10 mouse cellular contexts compared by ENCODE assay signal in genomic region chr6:94165951-94166350, GRCm38 (mm10).
DNase-seq lines count a peak whose midpoint lies in the region; ATAC-seq lines count a peak whose summit lies in the region.
"Had no signal": no experiment of that assay in that cellular context is flagged by ENCODE, and none has a peak within 500 bp of the region (broad histone marks: within the 10 kb centered on the region; RNA-seq: fewer than 3 reads in every experiment).

No protein-coding gene starts in this region.

- H3K4me1 ChIP-seq in embryonic facial prominence, embryonic 15.5 days, result peaks cover 47% of the 10 kb centered on the region
- peaks cover 19% of the 10 kb centered on the region for H3K4me1 ChIP-seq in stomach, embryonic 14.5 days (ENCODE audit: control insufficient read depth, insufficient read depth, low read length)

- H3K27me3 ChIP-seq in embryonic facial prominence, embryonic 15.5 days, result no peaks in the 10 kb centered on the region
- no peaks in the 10 kb centered on the region for H3K27me3 ChIP-seq in stomach, embryonic 14.5 days (ENCODE audit: control insufficient read depth, insufficient read depth, low read length)
- H3K27me3 ChIP-seq: limb, embryonic 12.5 days had no signal

- 88% methylated on average over 1 of the region's 1 CpGs for WGBS in embryonic facial prominence, embryonic 15.5 days
- 90% methylated on average over 1 of the region's 1 CpGs for WGBS in stomach, embryonic 14.5 days

- no peaks in the 10 kb centered on the region for H3K36me3 ChIP-seq in embryonic facial prominence, embryonic 15.5 days
- H3K36me3 ChIP-seq in stomach, embryonic 14.5 days (ENCODE audit: control insufficient read depth, insufficient read depth, low read length), result no peaks in the 10 kb centered on the region
- H3K36me3 ChIP-seq: limb, embryonic 12.5 days had no signal

- peak overlapping the region; percentile 31 for H3K27ac ChIP-seq in embryonic facial prominence, embryonic 15.5 days (replicated peaks)
- H3K27ac ChIP-seq in stomach, embryonic 14.5 days (ENCODE audit: low read length), result peak overlapping the region; percentile 0; the same call in 1 of the 2 replicates
- H3K27ac ChIP-seq: limb, embryonic 12.5 days had no signal

- no peak overlapping the region for H3K9ac ChIP-seq in embryonic facial prominence, embryonic 15.5 days
- H3K9ac ChIP-seq in stomach, embryonic 14.5 days (replicated peaks; ENCODE audit: low read depth, low read length), result no peak overlapping the region
- H3K9ac ChIP-seq: limb, embryonic 12.5 days had no signal

- no peak for ATAC-seq in embryonic facial prominence, embryonic 15.5 days (ENCODE audit: insufficient number of reproducible peaks, low FRiP score, low TSS enrichment, low read depth)
- ATAC-seq in stomach, embryonic 14.5 days (ENCODE audit: insufficient number of reproducible peaks, insufficient read depth, low FRiP score, low read depth), result no peak

- no peak overlapping the region for H3K4me2 ChIP-seq in embryonic facial prominence, embryonic 15.5 days (replicated peaks)
- no peak overlapping the region for H3K4me2 ChIP-seq in stomach, embryonic 14.5 days (replicated peaks; ENCODE audit: low read depth, low read length)
- H3K4me2 ChIP-seq: limb, embryonic 12.5 days; midbrain, embryonic 11.5 days had no signal

- H3K4me3 ChIP-seq in embryonic facial prominence, embryonic 15.5 days (replicated peaks), result no peak overlapping the region
- H3K4me3 ChIP-seq in stomach, embryonic 14.5 days (ENCODE audit: low read depth, low read length), result no peak overlapping the region
- H3K4me3 ChIP-seq: limb, embryonic 12.5 days had no signal

- H3K9me3 ChIP-seq in embryonic facial prominence, embryonic 15.5 days (replicated peaks), result no peaks in the 10 kb centered on the region
- no peaks in the 10 kb centered on the region for H3K9me3 ChIP-seq in stomach, embryonic 14.5 days (ENCODE audit: control insufficient read depth, low read depth, low read length)
- H3K9me3 ChIP-seq: limb, embryonic 12.5 days had no signal

- DNase-seq in kidney, postnatal 36 days, result peak; percentile 25 to 47
- no peak for DNase-seq in kidney, postnatal 10 days
- peak; percentile 86 for DNase-seq in adrenal gland, adult 2 months
- no peak for DNase-seq in right cerebral cortex, postnatal 14 days
- no peak for DNase-seq in layer of hippocampus, postnatal 36 days
- DNase-seq: layer of hippocampus, adult 9-11 months had no signal

Comparison
In these comparisons a context has a peak if more than half of its experiments do, and no peak if none do; other contexts are left out.
1. DNase-seq: peak in kidney, postnatal 36 days (2 of 2) and adrenal gland, adult 2 months (single experiment); none in kidney, postnatal 10 days (single experiment), right cerebral cortex, postnatal 14 days (single experiment) and layer of hippocampus, postnatal 36 days (0 of 2).